Mouse (Mus musculus) liver, embryonic 16.5 days (tissue): ENCODE measurements at regions not wholly inside any gene's neighbourhood (a gene's known extent, or its start where the extent isn't known, plus 50 kb on each side); places are given as distances from the start of the nearest gene placed in this dataset.

Source experiments
- ATAC-seq: fragments of 200-750 bp; cut with Nextera tagmentation; 2 replicates; pipeline ENCODE4 v1.8.0; 2017; ENCODE audit warnings: low read depth, mild to moderate bottlenecking, moderate number of reproducible peaks, moderate library complexity
- H3K27ac ChIP-seq: fragments of 300-500 bp; sonication (generic); 2 replicates; pipeline ENCODE4 v1.5.1; 2014; ENCODE audit warnings: mild to moderate bottlenecking, low read length
- H3K27me3 ChIP-seq: fragments of 300-500 bp; sonication (generic); 2 replicates; pipeline ENCODE4 v1.6.1; 2014; ENCODE audit warnings: low read depth, low read length, mixed read lengths; ENCODE audit not compliant: control insufficient read depth, insufficient read depth
- H3K36me3 ChIP-seq: fragments of 300-500 bp; sonication (generic); 2 replicates; pipeline ENCODE4 v1.6.1; 2014; ENCODE audit warnings: mild to moderate bottlenecking; ENCODE audit not compliant: control insufficient read depth, insufficient read depth
- H3K4me1 ChIP-seq: fragments of 300-500 bp; sonication (generic); 2 replicates; pipeline ENCODE4 v1.6.1; 2014; ENCODE audit warnings: low read depth, low read length, mixed read lengths; ENCODE audit not compliant: control insufficient read depth
- H3K4me2 ChIP-seq: fragments of 300-500 bp; sonication (generic); 2 replicates; pipeline ENCODE4 v1.6.1; 2014; ENCODE audit warnings: low read depth, low read length, mixed read lengths
- H3K4me3 ChIP-seq: fragments of 300-500 bp; sonication (generic); 2 replicates; pipeline ENCODE4 v1.5.1; 2014; ENCODE audit warnings: low read depth, mild to moderate bottlenecking, low read length
- H3K9ac ChIP-seq: fragments of 300-500 bp; sonication (generic); 2 replicates; pipeline ENCODE4 v1.6.1; 2014; ENCODE audit warnings: low read depth, low read length
- H3K9me3 ChIP-seq: fragments of 300-500 bp; sonication (generic); replicated peaks from 2 replicates; pipeline ENCODE4 v1.6.1; 2016; ENCODE audit warnings: low read length; ENCODE audit not compliant: control insufficient read depth
- WGBS: fragments of 180-500 bp; shearing (Covaris S2); extraction: QIAGEN DNeasy Blood & Tissue Kit; methylation state at CpG from one replicate; pipeline ENCODE4 v1.1.7; 2014; ENCODE audit not compliant: insufficient replicate concordance; 5-methylcytosine and 5-hydroxymethylcytosine counted together

DNA sequence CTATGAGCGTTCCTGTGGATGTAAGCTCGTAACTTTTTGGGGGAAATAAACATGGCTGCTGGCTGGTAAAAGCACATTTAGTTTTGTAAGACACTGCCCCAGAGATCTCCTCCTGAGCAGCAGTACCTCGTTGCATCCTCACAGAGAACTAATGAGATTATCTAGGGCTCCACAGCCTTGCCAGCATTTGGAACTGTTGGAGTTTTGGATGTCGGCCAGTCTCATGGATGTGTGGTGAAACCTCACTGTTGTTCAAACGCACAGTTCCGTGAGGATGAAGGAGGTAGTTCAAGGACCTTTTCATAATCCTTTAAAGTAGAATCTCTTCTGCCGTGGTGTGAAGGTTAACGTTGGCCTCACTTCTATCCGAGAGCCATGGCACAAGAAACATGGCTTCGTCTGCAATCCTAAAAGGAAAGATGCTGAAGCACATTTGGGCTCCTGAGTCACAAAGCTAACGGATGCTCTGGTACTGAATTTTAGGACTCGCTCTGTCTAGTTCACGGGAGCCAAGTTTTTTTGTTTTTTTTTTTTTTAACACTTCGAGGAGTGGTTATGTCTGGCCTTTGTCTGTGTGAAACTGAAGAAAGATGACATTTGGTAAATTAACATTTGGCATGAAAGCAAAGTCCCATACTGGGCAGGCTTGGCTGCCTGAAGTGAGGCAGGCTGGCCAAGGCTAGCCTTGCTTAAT is 179.1 kb upstream of the Hmga2 start:
- H3K9me3 ChIP-seq, result no peaks in the 10 kb centered on the region
- H3K4me1 ChIP-seq, result no peaks in the 10 kb centered on the region
- H3K9ac ChIP-seq, result no peak overlapping the region
- 70% methylated on average over 14 of the region's 14 CpGs for WGBS
- no peak overlapping the region for H3K27ac ChIP-seq
- no peak overlapping the region for H3K4me2 ChIP-seq
- ATAC-seq, result no peak
- no peaks in the 10 kb centered on the region for H3K27me3 ChIP-seq
- no peak overlapping the region for H3K4me3 ChIP-seq
- no peaks in the 10 kb centered on the region for H3K36me3 ChIP-seq

DNA sequence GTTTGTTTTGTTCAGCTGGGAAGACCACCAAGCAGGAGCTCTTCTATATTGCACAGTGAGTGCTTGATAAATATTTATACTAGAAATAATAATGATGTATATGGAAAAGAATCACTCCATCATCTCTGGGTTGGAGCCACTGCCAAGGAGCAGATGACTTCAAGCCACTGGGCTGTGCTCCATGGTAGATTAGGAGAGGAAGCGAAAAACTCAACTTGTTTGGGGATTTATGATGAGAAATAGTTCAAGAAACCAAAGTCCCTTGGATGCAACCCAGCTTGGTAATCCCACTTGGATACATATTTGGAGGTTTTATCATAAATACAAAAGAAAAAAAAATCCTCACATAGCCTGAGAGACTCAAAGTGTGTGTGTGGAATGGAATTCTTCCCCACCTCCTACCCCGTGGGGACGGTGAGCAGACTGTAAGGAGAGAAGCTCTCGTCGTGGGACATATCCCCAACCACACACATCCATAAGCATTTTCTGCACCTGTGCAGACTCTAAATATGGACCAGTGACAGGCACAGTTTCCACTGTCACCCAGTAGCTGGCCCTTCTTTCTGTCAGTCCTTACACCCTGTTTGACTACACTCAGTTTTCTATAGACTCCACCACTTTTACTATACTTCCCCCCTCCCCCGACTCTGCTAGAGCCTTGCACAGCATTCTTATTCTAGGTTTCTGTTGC is 176.4 kb upstream of the Hmga2 start:
- 69% methylated on average over 6 of the region's 6 CpGs for WGBS
- no peak overlapping the region for H3K4me2 ChIP-seq

DNA sequence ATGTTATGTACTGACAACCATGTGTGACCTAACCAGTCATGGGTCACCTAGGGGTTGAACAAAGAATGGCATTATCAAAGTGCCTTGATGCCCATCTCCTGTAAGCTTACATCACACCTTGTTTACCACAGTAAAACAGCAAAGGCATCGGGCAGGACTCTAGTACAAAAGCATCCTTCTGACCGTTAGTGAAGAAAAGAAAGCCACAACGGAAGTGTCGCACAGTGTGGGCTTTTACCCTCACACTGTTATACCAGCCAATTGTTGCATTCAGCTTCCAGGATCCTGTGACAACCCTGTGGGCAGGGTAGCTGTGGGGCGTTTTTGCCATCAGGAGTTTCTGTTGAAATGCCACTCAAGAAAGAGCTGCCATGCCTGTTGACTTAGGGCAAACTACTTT is 175.6 kb upstream of the Hmga2 start:
- no peak overlapping the region for H3K4me3 ChIP-seq
- no peak for ATAC-seq
- WGBS, result 73% methylated on average over 5 of the region's 5 CpGs

More for the DNA sequence above, 176.4 kb upstream of the Hmga2 start:
- H3K4me3 ChIP-seq, result no peak overlapping the region
- H3K9ac ChIP-seq, result no peak overlapping the region
- no peaks in the 10 kb centered on the region for H3K36me3 ChIP-seq
- H3K27me3 ChIP-seq, result no peaks in the 10 kb centered on the region
- no peaks in the 10 kb centered on the region for H3K9me3 ChIP-seq
- no peak for ATAC-seq
- H3K4me1 ChIP-seq, result no peaks in the 10 kb centered on the region
- no peak overlapping the region for H3K27ac ChIP-seq

DNA sequence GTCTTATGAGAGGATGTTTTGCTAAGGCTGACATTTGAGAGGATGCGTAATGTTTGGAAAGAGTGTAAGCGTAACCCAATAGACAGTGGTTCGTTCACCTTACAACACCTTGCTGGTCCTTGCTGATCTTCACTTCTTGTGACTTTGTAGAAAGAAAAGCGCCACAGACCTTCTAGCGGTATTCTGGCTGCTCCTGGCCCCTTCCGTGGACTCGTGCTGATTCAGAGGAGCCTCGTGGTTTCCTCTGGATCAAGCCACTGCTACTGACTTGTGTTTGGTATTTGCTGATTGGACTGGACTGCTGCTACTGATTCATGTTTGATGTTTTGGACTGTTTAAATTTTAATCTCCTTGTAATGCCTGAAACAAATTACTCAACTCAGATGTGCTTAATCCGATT is 174.1 kb upstream of the Hmga2 start:
- H3K36me3 ChIP-seq, result no peaks in the 10 kb centered on the region
- no peak overlapping the region for H3K27ac ChIP-seq
- H3K9me3 ChIP-seq, result no peaks in the 10 kb centered on the region
- H3K27me3 ChIP-seq, result no peaks in the 10 kb centered on the region
- H3K4me3 ChIP-seq, result no peak overlapping the region
- WGBS, result 70% methylated on average over 9 of the region's 9 CpGs
- no peak for ATAC-seq
- H3K4me1 ChIP-seq, result no peaks in the 10 kb centered on the region
- H3K9ac ChIP-seq, result no peak overlapping the region
- H3K4me2 ChIP-seq, result no peak overlapping the region

More for the DNA sequence above, 175.6 kb upstream of the Hmga2 start:
- Histone ChIP-seq H3K9ac (no peak overlapping the region), H3K27ac (no peak overlapping the region), H3K4me2 (no peak overlapping the region), H3K27me3 (no peaks in the 10 kb centered on the region), H3K36me3 (no peaks in the 10 kb centered on the region), H3K9me3 (no peaks in the 10 kb centered on the region), H3K4me1 (no peaks in the 10 kb centered on the region)

DNA sequence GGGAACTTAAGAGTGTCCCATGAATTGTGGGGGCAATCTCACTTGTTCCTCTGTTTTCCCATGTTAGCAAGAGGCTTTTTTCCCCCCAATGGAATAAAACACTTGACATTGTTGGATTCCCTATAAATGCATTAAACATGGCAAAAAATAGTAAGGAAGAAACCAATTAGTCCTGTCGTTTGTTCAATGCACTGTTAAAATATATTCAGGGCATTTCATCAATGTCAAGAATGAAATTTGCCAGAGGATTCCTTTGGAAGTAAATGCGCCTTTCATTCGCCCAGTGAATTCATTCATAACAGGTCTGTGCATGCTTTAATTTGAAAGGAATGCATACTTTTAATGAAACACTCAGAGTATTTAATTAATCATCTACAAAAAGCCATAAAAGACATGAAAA is 172.5 kb upstream of the Hmga2 start:
- 62% methylated on average over 3 of the region's 3 CpGs for WGBS

DNA sequence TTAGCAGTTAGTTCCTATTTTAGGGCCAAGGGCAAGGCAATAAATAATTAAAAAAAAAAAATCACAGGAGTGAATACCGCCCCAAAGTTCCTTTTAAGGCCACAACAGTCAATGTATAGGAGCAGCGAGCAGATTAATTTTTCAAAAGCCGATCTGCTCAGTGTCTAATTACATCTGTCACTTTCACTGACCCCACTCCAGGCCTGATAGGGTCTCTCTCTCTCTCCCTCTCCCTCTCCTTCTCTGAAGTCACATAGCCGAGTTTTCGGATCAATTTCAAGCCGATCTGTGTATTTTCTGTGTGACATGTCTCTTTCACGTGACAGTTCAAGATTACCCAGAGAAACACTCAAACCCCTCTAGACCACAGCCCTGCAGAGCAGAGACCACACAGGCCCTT is 171.8 kb upstream of the Hmga2 start:
- Histone ChIP-seq H3K27me3 (no peaks in the 10 kb centered on the region), H3K36me3 (no peaks in the 10 kb centered on the region), H3K27ac (no peak overlapping the region), H3K4me1 (no peaks in the 10 kb centered on the region), H3K4me2 (no peak overlapping the region), H3K9ac (no peak overlapping the region), H3K4me3 (no peak overlapping the region), H3K9me3 (no peaks in the 10 kb centered on the region)
- no peak for ATAC-seq
- 65% methylated on average over 7 of the region's 7 CpGs for WGBS

More for the DNA sequence above, 172.5 kb upstream of the Hmga2 start:
- Histone ChIP-seq H3K9me3 (no peaks in the 10 kb centered on the region), H3K36me3 (no peaks in the 10 kb centered on the region), H3K4me3 (no peak overlapping the region), H3K4me2 (no peak overlapping the region), H3K27ac (no peak overlapping the region), H3K9ac (no peak overlapping the region), H3K4me1 (no peaks in the 10 kb centered on the region), H3K27me3 (no peaks in the 10 kb centered on the region)
- ATAC-seq, result no peak

DNA sequence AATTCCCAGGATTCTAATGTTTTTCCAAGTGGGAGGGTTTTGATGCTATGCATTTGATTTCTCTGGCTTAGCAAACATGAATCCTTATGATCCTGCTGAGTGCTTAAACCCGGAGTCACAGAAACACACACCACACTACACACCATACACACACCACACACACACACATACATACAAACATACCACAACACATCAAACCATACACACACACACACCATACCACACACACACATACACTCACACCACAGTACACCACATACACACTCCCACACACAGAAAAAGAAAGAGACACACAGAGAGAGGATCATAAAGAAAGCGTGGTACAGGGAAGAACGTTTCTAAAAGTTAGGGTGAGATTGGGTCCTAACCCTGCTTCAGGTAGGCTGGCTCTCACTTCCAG is 171.1 kb upstream of the Hmga2 start:
- Histone ChIP-seq H3K4me1 (no peaks in the 10 kb centered on the region), H3K9me3 (no peaks in the 10 kb centered on the region), H3K27me3 (no peaks in the 10 kb centered on the region), H3K4me3 (no peak overlapping the region), H3K36me3 (no peaks in the 10 kb centered on the region), H3K4me2 (no peak overlapping the region), H3K9ac (no peak overlapping the region), H3K27ac (no peak overlapping the region)
- ATAC-seq, result no peak
- WGBS, result 49% methylated on average over 3 of the region's 3 CpGs

DNA sequence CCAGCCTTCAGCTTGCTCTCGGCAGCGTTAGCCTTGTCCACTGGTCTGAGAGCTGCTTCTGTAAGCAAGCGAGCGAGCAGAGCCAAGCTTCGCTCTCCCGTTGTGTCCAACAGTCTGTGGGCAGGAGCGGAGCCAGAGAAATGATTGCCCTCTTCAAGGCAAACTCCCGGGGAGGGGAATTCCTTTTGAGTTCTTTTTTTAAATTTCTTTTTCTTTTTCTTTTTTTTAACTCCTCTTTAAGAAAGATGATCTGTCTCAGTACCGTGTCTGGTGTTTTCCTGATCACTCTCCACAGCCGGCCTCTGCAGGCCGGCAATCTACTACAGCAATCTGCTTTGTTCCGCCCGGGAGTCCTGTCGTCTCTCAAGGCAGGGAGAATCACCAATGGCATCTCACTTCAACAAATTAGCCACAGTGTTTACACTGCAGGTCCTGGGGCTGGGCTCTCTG is 170.6 kb upstream of the Hmga2 start:
- H3K4me1 ChIP-seq, result no peaks in the 10 kb centered on the region
- H3K9me3 ChIP-seq, result no peaks in the 10 kb centered on the region
- no peak overlapping the region for H3K9ac ChIP-seq
- no peak for ATAC-seq
- H3K4me2 ChIP-seq, result no peak overlapping the region
- H3K4me3 ChIP-seq, result no peak overlapping the region
- no peaks in the 10 kb centered on the region for H3K36me3 ChIP-seq
- H3K27me3 ChIP-seq, result no peaks in the 10 kb centered on the region
- 36% methylated on average over 14 of the region's 14 CpGs for WGBS
- no peak overlapping the region for H3K27ac ChIP-seq

DNA sequence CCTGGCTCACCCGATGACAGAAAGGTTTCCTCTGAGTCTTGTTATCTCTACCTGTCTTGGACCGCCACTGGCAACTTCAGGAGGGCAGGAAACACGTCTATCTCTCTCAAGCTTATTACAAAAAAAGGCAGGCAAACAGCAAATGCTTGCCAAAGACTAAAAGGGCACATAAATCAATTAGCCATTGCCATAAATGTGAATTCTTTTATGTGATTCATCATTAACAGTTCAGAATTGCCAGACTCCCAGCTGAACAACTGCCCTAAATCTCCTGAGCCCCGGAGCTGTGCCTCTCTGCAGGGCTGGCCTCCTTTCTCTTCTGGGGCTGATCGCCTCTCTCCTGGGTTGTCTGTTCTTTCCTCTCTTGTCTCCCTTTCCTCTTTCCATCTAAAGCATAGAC is 164.6 kb upstream of the Hmga2 start:
- Histone ChIP-seq H3K4me1 (no peaks in the 10 kb centered on the region), H3K4me3 (no peak overlapping the region), H3K9me3 (no peaks in the 10 kb centered on the region), H3K27ac (no peak overlapping the region), H3K4me2 (no peak overlapping the region), H3K36me3 (no peaks in the 10 kb centered on the region), H3K9ac (no peak overlapping the region), H3K27me3 (no peaks in the 10 kb centered on the region)
- no peak for ATAC-seq
- WGBS, result 28% methylated on average over 5 of the region's 5 CpGs
